In the genomic region with DNA sequence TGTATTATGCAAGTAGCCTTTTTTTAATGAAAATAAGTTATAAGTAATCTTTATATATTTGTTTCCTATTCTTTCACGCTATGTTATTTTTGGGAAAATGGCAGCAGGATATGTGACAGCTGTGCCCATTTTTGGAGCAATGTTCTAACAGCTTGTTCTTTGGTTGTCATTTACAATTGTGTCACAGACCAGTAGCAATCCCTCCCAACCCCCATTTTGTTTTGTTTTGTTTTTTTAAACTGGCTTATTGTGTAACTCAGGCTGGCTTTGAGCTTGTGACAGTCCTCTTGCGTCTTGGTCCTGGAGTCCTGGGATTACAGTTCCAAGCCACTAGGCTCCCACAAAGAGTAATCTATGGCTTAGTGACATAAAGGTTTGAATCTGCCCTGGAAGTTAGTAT, we compare ENCODE assay signal across 26 mouse cellular contexts.
"Had no signal": no experiment of that assay in that cellular context is flagged by ENCODE, and none has a peak within 500 bp of the region (broad histone marks: within the 10 kb centered on the region; RNA-seq: fewer than 3 reads in every experiment).

No protein-coding gene starts in this region.

- H3K4me3 ChIP-seq: gastrocnemius, adult 2 months; heart, adult 2 months; heart, embryonic 13.5 days; heart, embryonic 15.5 days; hindbrain, embryonic 10.5 days; hindbrain, embryonic 12.5 days; intestine, embryonic 15.5 days; left cerebral cortex, adult 2 months; limb, embryonic 10.5 days; limb, embryonic 12.5 days; liver, embryonic 13.5 days had no signal

- H3K9ac ChIP-seq: forebrain, postnatal 0 days; heart, embryonic 13.5 days; heart, embryonic 15.5 days; hindbrain, embryonic 12.5 days; hindbrain, embryonic 14.5 days; intestine, embryonic 15.5 days; limb, embryonic 12.5 days; liver, embryonic 13.5 days had no signal

- H3K27me3 ChIP-seq: heart, embryonic 13.5 days; heart, embryonic 15.5 days; hindbrain, embryonic 12.5 days; intestine, embryonic 15.5 days; limb, embryonic 12.5 days; liver, embryonic 13.5 days had no signal

- H3K4me1 ChIP-seq: hindbrain, embryonic 10.5 days; hindbrain, embryonic 12.5 days; intestine, embryonic 15.5 days; limb, embryonic 10.5 days; limb, embryonic 12.5 days had no signal

- H3K27ac ChIP-seq: gastrocnemius, adult 2 months; heart, adult 2 months; heart, embryonic 13.5 days; heart, embryonic 15.5 days; hindbrain, embryonic 10.5 days; hindbrain, embryonic 12.5 days; hindbrain, embryonic 14.5 days; intestine, embryonic 15.5 days; left cerebral cortex, adult 2 months; limb, embryonic 10.5 days; limb, embryonic 12.5 days; liver, embryonic 13.5 days had no signal

- H3K9me3 ChIP-seq: heart, embryonic 13.5 days; heart, embryonic 15.5 days; hindbrain, embryonic 10.5 days; hindbrain, embryonic 12.5 days; intestine, embryonic 15.5 days; limb, embryonic 10.5 days; limb, embryonic 12.5 days; liver, embryonic 13.5 days had no signal

- ATAC-seq: forebrain, postnatal 0 days; hindbrain, embryonic 16.5 days; inflammation-experienced regulatory T-cells, adult 6 months; intestine, embryonic 15.5 days; intestine, postnatal 0 days had no signal

- DNase-seq: forebrain, postnatal 0 days; gastrocnemius, adult 2 months; gastrocnemius, postnatal 10 days; gastrocnemius, postnatal 25 days; heart, adult 2 months; heart, postnatal 4 days; kidney, adult 18-20 months; kidney, adult 8-10 months; kidney, postnatal 10 days; kidney, postnatal 25 days; kidney, postnatal 4 days; liver; liver, embryonic 13.5 days had no signal

- H3K4me2 ChIP-seq: heart, embryonic 11.5 days; heart, embryonic 13.5 days; heart, embryonic 15.5 days; hindbrain, embryonic 12.5 days; hindbrain, embryonic 14.5 days; intestine, embryonic 15.5 days; limb, embryonic 12.5 days; liver, embryonic 13.5 days had no signal
